In the genomic region with DNA sequence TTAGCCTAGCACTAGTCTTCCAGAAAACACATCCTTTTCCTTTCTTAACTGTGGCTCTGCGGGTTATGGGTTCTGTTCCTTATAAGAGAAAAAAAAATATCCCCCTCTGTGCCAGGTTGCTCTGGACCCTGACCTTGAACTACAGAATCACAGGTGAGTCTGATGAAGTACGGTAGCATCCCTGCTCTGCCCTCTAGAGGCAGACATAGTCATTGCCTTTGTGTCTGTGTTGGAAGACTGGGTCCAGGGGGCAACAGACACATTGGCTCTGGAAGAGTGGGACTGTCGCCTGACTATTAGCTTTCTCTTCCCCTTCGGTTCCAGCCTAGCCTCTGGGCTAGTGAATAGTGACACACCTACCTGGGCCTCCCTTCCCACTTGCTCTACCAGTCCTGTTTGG, we compare ENCODE assay signal across 11 mouse cellular contexts. TPM values are rescaled to one million over a fixed set of nuclear protein-coding genes. Genes with fewer than 3 reads are reported as not detected.
DNase-seq lines count a peak whose midpoint lies in the region; ATAC-seq and TF ChIP-seq lines count a peak whose summit lies in the region.
"Had no signal": no experiment of that assay in that cellular context is flagged by ENCODE, and none has a peak within 500 bp of the region (broad histone marks: within the 10 kb centered on the region; RNA-seq: fewer than 3 reads in every experiment).

No protein-coding gene starts in this region.

- TF ChIP-seq POLR2A in heart, adult 2 months (IDR thresholded peaks at IDR 0.05; ENCODE audit: insufficient read depth, low read depth, low read length), result no peak
- no peak for TF ChIP-seq POLR2A in testis, adult 2 months (IDR thresholded peaks at IDR 0.05; ENCODE audit: control insufficient read depth, low read depth, low read length)

- no peak for TF ChIP-seq EP300 in heart, adult 2 months (IDR thresholded peaks at IDR 0.05; ENCODE audit: insufficient read depth, low read depth, low read length)

- no peak overlapping the region for H3K27ac ChIP-seq in heart, adult 2 months
- no peak overlapping the region for H3K27ac ChIP-seq in heart, embryonic 11.5 days (ENCODE audit: low read depth, low read length)
- no peak overlapping the region for H3K27ac ChIP-seq in testis, adult 2 months (ENCODE audit: control insufficient read depth, insufficient read depth, low read depth, low read length)
- no peak overlapping the region for H3K27ac ChIP-seq in kidney, postnatal 0 days
- H3K27ac ChIP-seq: forebrain, embryonic 15.5 days had no signal

- ATAC-seq in heart, embryonic 11.5 days (replicated peaks; ENCODE audit: insufficient number of reproducible peaks, low FRiP score, low TSS enrichment), result no peak
- ATAC-seq in kidney, postnatal 0 days (replicated peaks; ENCODE audit: low FRiP score, low read depth), result no peak
- ATAC-seq: forebrain, embryonic 15.5 days; Patski had no signal

- H3K4me2 ChIP-seq in heart, embryonic 11.5 days, result no peak overlapping the region
- H3K4me2 ChIP-seq in kidney, postnatal 0 days (ENCODE audit: low read length), result no peak overlapping the region
- H3K4me2 ChIP-seq: forebrain, embryonic 15.5 days had no signal

- peaks cover 1% of the 10 kb centered on the region for H3K4me1 ChIP-seq in heart, adult 2 months (ENCODE audit: control insufficient read depth, insufficient read depth, low read length)
- H3K4me1 ChIP-seq in heart, embryonic 11.5 days (ENCODE audit: control insufficient read depth, insufficient read depth, low read length), result peaks cover 63% of the 10 kb centered on the region
- no peaks in the 10 kb centered on the region for H3K4me1 ChIP-seq in testis, adult 2 months (ENCODE audit: control insufficient read depth, insufficient read depth, low read length)
- H3K4me1 ChIP-seq in kidney, postnatal 0 days (replicated peaks; ENCODE audit: insufficient read depth, low read length), result peaks cover 40% of the 10 kb centered on the region

- no peak for DNase-seq in heart, adult 2 months
- no peak for DNase-seq in testis, postnatal 10 days (ENCODE audit: low spot score)
- no peak for DNase-seq in kidney, postnatal 0 days (ENCODE audit: low spot score)
- DNase-seq in Muller cell, postnatal 12 days (ENCODE audit: inconsistent ontology term), result no peak
- no peak for DNase-seq in layer of hippocampus, adult 9-11 months
- DNase-seq in cerebellum, adult 11-12 months, result no peak
- DNase-seq: cerebellum, adult 9-10 months had no signal

- H3K4me3 ChIP-seq in heart, adult 2 months, result no peak overlapping the region
- no peak overlapping the region for H3K4me3 ChIP-seq in heart, embryonic 11.5 days (ENCODE audit: low read depth, low read length)
- no peak overlapping the region for H3K4me3 ChIP-seq in testis, adult 2 months (ENCODE audit: control insufficient read depth, low read depth, low read length)
- H3K4me3 ChIP-seq in kidney, postnatal 0 days (replicated peaks; ENCODE audit: low read depth, low read length), result no peak overlapping the region
- H3K4me3 ChIP-seq: forebrain, embryonic 15.5 days had no signal

- H3K27me3 ChIP-seq in heart, adult 2 months (ENCODE audit: control insufficient read depth, insufficient read depth, low read length), result no peaks in the 10 kb centered on the region
- no peaks in the 10 kb centered on the region for H3K27me3 ChIP-seq in heart, embryonic 11.5 days (ENCODE audit: control insufficient read depth, insufficient read depth, low read length)
- H3K27me3 ChIP-seq in testis, adult 2 months (ENCODE audit: control insufficient read depth, insufficient read depth, low read length), result no peaks in the 10 kb centered on the region
- no peaks in the 10 kb centered on the region for H3K27me3 ChIP-seq in kidney, postnatal 0 days (ENCODE audit: insufficient read depth, low read length)
- H3K27me3 ChIP-seq: forebrain, embryonic 15.5 days; Patski had no signal

- intact Hi-C loops in heart, adult 2 months (cut with DNase I), result loop anchor here (1.0 to 2.0 kb wide), 3 partner anchors 43 to 108 kb away; a partner anchor contains a TSS

- H3K9me3 ChIP-seq in heart, embryonic 11.5 days (replicated peaks; ENCODE audit: control insufficient read depth, low read length), result no peaks in the 10 kb centered on the region
- no peaks in the 10 kb centered on the region for H3K9me3 ChIP-seq in kidney, postnatal 0 days (replicated peaks; ENCODE audit: low read length)
- H3K9me3 ChIP-seq: forebrain, embryonic 15.5 days had no signal

- peak; percentile 73 for TF ChIP-seq CTCF in heart, adult 2 months (IDR thresholded peaks at IDR 0.05)
- peak; percentile 48; the same call in 1 of the 2 replicates for TF ChIP-seq CTCF in testis, adult 2 months (IDR thresholded peaks at IDR 0.05; ENCODE audit: control insufficient read depth, insufficient read depth, insufficient replicate concordance, low read depth, low read length)
- peak; percentile 63 for TF ChIP-seq CTCF in kidney, postnatal 0 days (IDR thresholded peaks at IDR 0.05; ENCODE audit: low read depth)

- no peak overlapping the region for H3K9ac ChIP-seq in heart, adult 2 months (ENCODE audit: low read depth, low read length)
- no peak overlapping the region for H3K9ac ChIP-seq in heart, embryonic 11.5 days (ENCODE audit: low read depth, low read length)
- no peak overlapping the region for H3K9ac ChIP-seq in kidney, postnatal 0 days (ENCODE audit: low read depth, low read length)
- H3K9ac ChIP-seq: forebrain, embryonic 15.5 days had no signal

- H3K79me2 ChIP-seq in heart, adult 2 months (replicated peaks; ENCODE audit: control insufficient read depth, insufficient read depth, low read length), result no peaks in the 10 kb centered on the region

- WGBS in heart, adult 2 months, result 71% methylated on average over 4 of the region's 4 CpGs
- 74% methylated on average over 4 of the region's 4 CpGs for WGBS in heart, embryonic 11.5 days (ENCODE audit: insufficient replicate concordance)
- 80% methylated on average over 4 of the region's 4 CpGs for WGBS in kidney, postnatal 0 days

- no peaks in the 10 kb centered on the region for H3K36me3 ChIP-seq in heart, adult 2 months (ENCODE audit: control insufficient read depth, insufficient read depth, low read length)
- H3K36me3 ChIP-seq in heart, embryonic 11.5 days (ENCODE audit: control insufficient read depth, insufficient read depth, low read length), result no peaks in the 10 kb centered on the region
- H3K36me3 ChIP-seq in testis, adult 2 months (ENCODE audit: control insufficient read depth, insufficient read depth, low read length), result no peaks in the 10 kb centered on the region
- 0 out of 2 replicates have a peak, but pooled peaks cover 3% of the 10 kb centered on the region for H3K36me3 ChIP-seq in kidney, postnatal 0 days (ENCODE audit: insufficient read depth, low read length)
- H3K36me3 ChIP-seq: forebrain, embryonic 15.5 days had no signal

RNA-seq across cellular contexts. Expression of a gene that starts 58.4 kb away (rescaled TPM):
- 1 to 10 TPM; 4.2 to 9.1 TPM for total RNA-seq in heart, adult 2 months (2021)
- polyA plus RNA-seq in heart, adult 2 months (2012; rRNA removed), result 7.2 and 7.6 TPM in 2 replicates
- polyA plus RNA-seq in heart, embryonic 11.5 days (2014; fragmentation: Nextera tagmentation; extraction: Ambion mirVana), result 42.0 and 48.3 TPM in 2 replicates
- polyA plus RNA-seq in testis, adult 2 months (2012; rRNA removed), result 0.72 and 0.91 TPM in 2 replicates
- 55.3 and 61.7 TPM in 2 replicates for polyA plus RNA-seq in kidney, postnatal 0 days (2015; fragmentation: Nextera tagmentation; extraction: Ambion mirVana)
